Mouse (Mus musculus): ENCODE measurements around the gene Palld. TPM values are rescaled to one million over a fixed set of nuclear protein-coding genes. Genes with fewer than 3 reads are reported as not detected.

The Palld gene
- total and polyA plus RNA-seq, 3 experiments, result 0.87 to 7.1 (median 2.6) TPM

DNA sequence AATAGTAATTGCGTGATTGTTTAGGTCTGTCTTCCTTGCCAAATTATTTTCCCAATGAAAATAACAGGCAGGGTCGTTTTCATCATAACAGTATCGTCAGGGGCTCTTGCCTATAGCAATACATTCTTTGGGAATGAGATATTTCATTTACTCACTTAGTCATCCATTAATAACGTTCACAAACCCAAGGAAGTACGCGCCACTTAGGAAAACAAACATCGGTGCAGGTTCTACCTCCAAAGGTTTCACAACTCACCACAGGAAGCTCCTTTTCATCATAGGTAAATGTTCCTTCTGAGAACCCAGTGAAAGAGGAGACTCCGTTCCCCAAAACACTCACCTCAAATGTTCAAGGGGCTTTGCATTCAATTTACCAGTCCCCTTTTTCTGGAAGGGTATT is 423.7 kb downstream of the Palld start:
- in situ Hi-C loops (cut with MboI; ENCODE audit: low pct_ligation_motif_present, low pct_unique_long_range_greater_than_20kb, low sequenced_read_pairs), result loop anchor here (10.0 kb wide), 1 partner anchor 94 kb away; no protein-coding TSS in a partner anchor
- TF ChIP-seq ZC3H11A (IDR thresholded peaks at IDR 0.05; ENCODE audit: low read depth, low read length) (no peak), E2F4 (IDR thresholded peaks at IDR 0.05; ENCODE audit: insufficient replicate concordance, low read depth, low read length) (no peak), JUND (conservative IDR thresholded peaks at IDR 0.05; ENCODE audit: low read depth, low read length) (no peak), ETS1 (conservative IDR thresholded peaks at IDR 0.05; ENCODE audit: low read depth, low read length) (no peak), JUN (IDR thresholded peaks at IDR 0.05; ENCODE audit: insufficient read depth, low read depth, low read length) (no peak), TBP (conservative IDR thresholded peaks at IDR 0.05; ENCODE audit: low read depth, low read length) (no peak), MYC (IDR thresholded peaks at IDR 0.05; ENCODE audit: low read depth, low read length) (no peak), RCOR1 (conservative IDR thresholded peaks at IDR 0.05; ENCODE audit: low read depth, low read length) (no peak), MAFK (IDR thresholded peaks at IDR 0.05; ENCODE audit: insufficient replicate concordance, low read length) (no peak), KAT2A (IDR thresholded peaks at IDR 0.05; ENCODE audit: insufficient replicate concordance, low read length) (no peak), PAX5 (IDR thresholded peaks at IDR 0.05; ENCODE audit: low read length) (no peak), MXI1 (IDR thresholded peaks at IDR 0.05; ENCODE audit: low read depth, low read length) (no peak), IRF4 (IDR thresholded peaks at IDR 0.05; ENCODE audit: low read depth, low read length) (no peak)

DNA sequence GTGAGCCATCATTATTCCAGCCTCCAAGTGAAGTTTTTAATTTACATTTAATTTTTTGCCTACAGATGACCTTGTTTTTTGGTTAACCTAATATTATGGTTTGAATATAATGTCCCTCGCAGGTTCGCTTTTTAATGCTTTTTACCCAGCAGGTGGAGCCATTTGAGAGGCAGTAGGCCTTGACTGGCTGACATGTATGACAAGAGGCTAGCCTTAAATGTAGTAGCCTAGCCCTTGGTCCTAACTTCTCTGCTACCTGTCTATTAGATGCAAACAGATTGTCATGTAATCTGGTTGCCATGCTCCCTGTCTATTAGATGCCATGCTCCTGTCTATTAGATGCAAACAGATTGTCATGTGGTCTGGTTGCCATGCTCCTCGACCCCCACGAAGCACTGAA is 424.3 kb downstream of the Palld start:
- peak; percentile 18 for DNase-seq (ENCODE audit: extremely low read depth)
- peak; percentile 35 for TF ChIP-seq RAD21 (IDR thresholded peaks at IDR 0.05; ENCODE audit: low read depth, low read length)
- TF ChIP-seq PAX5 (IDR thresholded peaks at IDR 0.05; ENCODE audit: low read length), result no peak
- TF ChIP-seq NRF1 (IDR thresholded peaks at IDR 0.05; ENCODE audit: low read depth, low read length), result no peak
- no peak for TF ChIP-seq CHD2 (IDR thresholded peaks at IDR 0.05; ENCODE audit: low read length)
- TF ChIP-seq MYC (IDR thresholded peaks at IDR 0.05; ENCODE audit: low read depth, low read length), result no peak
- no peak for TF ChIP-seq MXI1 (IDR thresholded peaks at IDR 0.05; ENCODE audit: low read depth, low read length)
- TF ChIP-seq MAFK (IDR thresholded peaks at IDR 0.05; ENCODE audit: insufficient replicate concordance, low read length), result no peak
- no peak for TF ChIP-seq POLR2AphosphoS2 (IDR thresholded peaks at IDR 0.05; ENCODE audit: low read depth, low read length)
- TF ChIP-seq USF1 (IDR thresholded peaks at IDR 0.05; ENCODE audit: low read depth, low read length), result no peak
- TF ChIP-seq CTCF (conservative IDR thresholded peaks at IDR 0.05 in 1 of 2, IDR thresholded peaks at IDR 0.05 in 1 of 2; ENCODE audit: low read depth in 2 of 2, low read length in 2 of 2), result peak in 1 of 2 experiments; percentile 57; a peak in 2 of 4 replicates
- no peak for TF ChIP-seq ZC3H11A (IDR thresholded peaks at IDR 0.05; ENCODE audit: low read depth, low read length)
- peak; percentile 46 for TF ChIP-seq SMC3 (IDR thresholded peaks at IDR 0.05; ENCODE audit: low read depth, low read length)
- no peak for TF ChIP-seq MAX (IDR thresholded peaks at IDR 0.05; ENCODE audit: low read length)
- no peak for TF ChIP-seq CHD1 (IDR thresholded peaks at IDR 0.05; ENCODE audit: low read depth, low read length)
- TF ChIP-seq NELFE (IDR thresholded peaks at IDR 0.05; ENCODE audit: low read depth, low read length), result no peak
- TF ChIP-seq ZMIZ1 (IDR thresholded peaks at IDR 0.05; ENCODE audit: low read depth, low read length), result no peak
- no peak for TF ChIP-seq EP300 (IDR thresholded peaks at IDR 0.05; ENCODE audit: low read length)
- H3K9me3 ChIP-seq (replicated peaks; ENCODE audit: low read length), result no peaks in the 10 kb centered on the region
- H3K79me2 ChIP-seq (replicated peaks; ENCODE audit: control insufficient read depth, extremely low read depth, insufficient read depth, poor library complexity, severe bottlenecking), result no peaks in the 10 kb centered on the region
- peaks cover 11 to 25% of the 10 kb centered on the region in 2 experiments for H3K4me1 ChIP-seq (ENCODE audit: control insufficient read depth in 1 of 2, insufficient read depth in 2 of 2)
- no peaks in the 10 kb centered on the region for H3K36me3 ChIP-seq (replicated peaks in 1 of 2; ENCODE audit: control insufficient read depth in 1 of 2, insufficient read depth in 1 of 2, low read length in 1 of 2)
- no peak overlapping the region for H3K4me3 ChIP-seq (replicated peaks in 1 of 3; ENCODE audit: low read depth in 2 of 3, low read length in 2 of 3, poor library complexity in 1 of 3)
- dilution Hi-C loops (cut with MboI; ENCODE audit: extremely low pct_ligation_motif_present, extremely low pct_unique_long_range_greater_than_20kb, low sequenced_read_pairs) (no loop called here), in situ Hi-C loops (cut with MboI; ENCODE audit: low pct_ligation_motif_present, low pct_unique_long_range_greater_than_20kb, low sequenced_read_pairs) (loop anchor here (10.0 kb wide), 1 partner anchor 93 kb away; no protein-coding TSS in a partner anchor)
- no peaks in the 10 kb centered on the region for H3K27me3 ChIP-seq (replicated peaks)
- H3K27ac ChIP-seq (ENCODE audit: insufficient read depth, low read depth), result no peak overlapping the region
- no peak overlapping the region for H3K9ac ChIP-seq (ENCODE audit: insufficient read depth, low read depth)
- no peak overlapping the region for H3K4me2 ChIP-seq (ENCODE audit: insufficient read depth, low read depth, poor library complexity, severe bottlenecking)

More for the DNA sequence above, 423.7 kb downstream of the Palld start:
- H3K4me1 ChIP-seq (ENCODE audit: control insufficient read depth in 1 of 2, insufficient read depth in 2 of 2), result peaks cover 11 to 25% of the 10 kb centered on the region in 2 experiments
- DNase-seq (ENCODE audit: extremely low read depth), result no peak
- dilution Hi-C loops (cut with MboI; ENCODE audit: extremely low pct_ligation_motif_present, extremely low pct_unique_long_range_greater_than_20kb, low sequenced_read_pairs), result no loop called here
- no peak overlapping the region for H3K4me2 ChIP-seq (ENCODE audit: insufficient read depth, low read depth, poor library complexity, severe bottlenecking)
- no peaks in the 10 kb centered on the region for H3K27me3 ChIP-seq (replicated peaks)
- no peak overlapping the region for H3K27ac ChIP-seq (ENCODE audit: insufficient read depth, low read depth)
- no peak overlapping the region for H3K9ac ChIP-seq (ENCODE audit: insufficient read depth, low read depth)
- H3K36me3 ChIP-seq (replicated peaks in 1 of 2; ENCODE audit: control insufficient read depth in 1 of 2, insufficient read depth in 1 of 2, low read length in 1 of 2), result no peaks in the 10 kb centered on the region
- H3K79me2 ChIP-seq (replicated peaks; ENCODE audit: control insufficient read depth, extremely low read depth, insufficient read depth, poor library complexity, severe bottlenecking), result no peaks in the 10 kb centered on the region
- no peaks in the 10 kb centered on the region for H3K9me3 ChIP-seq (replicated peaks; ENCODE audit: low read length)
- H3K4me3 ChIP-seq (replicated peaks in 1 of 3; ENCODE audit: low read depth in 2 of 3, low read length in 2 of 3, poor library complexity in 1 of 3), result no peak overlapping the region
